Mouse (Mus musculus) heart, adult 10 weeks (tissue): ENCODE results near the gene Myt1. TPM values are rescaled to one million over a fixed set of nuclear protein-coding genes. Genes with fewer than 3 reads are reported as not detected.

Source experiments
- polyA plus RNA-seq: library from polyadenylated mRNA; stranded (reverse); fragments of 350-450 nt; fragmentation: Illumina TruSeq; extraction: RNeasy Lipid Tissue Mini Kit (QIAGEN cat#74804); gene quantifications from one replicate; pipeline ENCODE4 v1.2.3, GENCODE M21; 2014; ENCODE audit warnings: low read depth, low replicate concordance

Myt1 gene
- not detected for polyA plus RNA-seq

DNA sequence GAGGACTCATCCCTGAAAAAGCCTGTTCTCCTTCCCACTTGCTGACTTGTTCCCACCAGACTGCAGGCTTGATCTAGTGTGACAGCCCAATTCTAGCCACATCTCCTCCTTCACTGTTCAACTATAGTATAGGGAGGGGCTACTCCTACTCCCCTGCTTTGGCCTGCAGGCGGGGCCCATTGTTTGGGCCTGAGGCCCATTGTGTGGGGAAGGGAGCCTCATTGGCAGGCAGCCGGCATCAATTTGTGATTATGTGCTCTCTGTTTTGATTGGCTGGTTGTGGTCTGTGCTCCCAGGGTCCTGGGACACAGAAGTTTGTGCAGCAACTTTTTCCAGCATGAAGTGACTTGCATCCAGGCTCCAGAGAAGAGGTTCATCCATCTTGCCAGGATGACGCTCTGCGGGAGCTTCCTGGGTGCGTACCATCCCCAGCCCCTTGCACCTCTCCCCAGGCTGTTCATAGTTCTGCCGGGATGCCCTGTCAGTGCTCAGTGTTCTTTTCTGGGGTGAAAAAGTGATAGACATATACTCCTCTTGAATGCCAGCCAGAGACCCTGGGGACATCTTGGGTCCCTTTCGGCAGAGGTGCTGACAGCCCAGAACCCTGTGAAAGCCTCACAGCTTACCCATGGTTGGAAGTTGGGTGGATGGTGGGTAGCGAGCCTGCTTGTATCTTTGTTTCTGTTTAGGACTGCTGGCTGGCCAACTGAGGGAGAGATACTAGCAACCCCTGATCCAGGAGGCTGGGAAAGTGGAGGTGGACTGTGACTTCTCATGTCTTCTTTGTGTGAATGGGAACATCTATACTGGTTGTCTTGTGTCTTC is at the start of gene Myt1:
Gene Myt1 (plus strand): TSS at position 327 of the 825 bp plus-strand sequence.

DNA sequence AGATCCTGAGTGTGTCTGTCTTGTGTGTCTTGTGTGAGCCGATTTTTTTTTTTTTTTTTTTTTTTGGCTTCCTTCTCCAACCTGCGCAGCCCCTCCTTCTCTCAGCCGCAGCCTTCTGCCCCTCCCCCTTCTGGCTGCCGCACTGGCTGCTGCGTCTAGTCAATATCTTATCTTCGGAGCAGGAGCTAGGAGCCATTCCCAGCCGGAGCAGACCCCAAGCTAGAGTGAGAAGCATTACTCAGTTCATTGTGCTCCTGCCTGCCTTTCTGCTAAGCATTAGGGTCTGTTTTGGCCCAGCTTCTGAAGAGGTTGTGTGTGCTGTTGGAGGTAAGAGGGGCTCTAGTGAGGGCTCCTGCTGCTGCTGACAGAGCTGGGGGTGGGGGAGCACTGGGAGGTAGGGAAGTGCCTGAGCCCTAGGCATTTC is 48.2 kb upstream of the Myt1 start, which contains the start of gene Oprl1:
Gene Oprl1 (plus strand): TSS at position 114 of the 424 bp plus-strand sequence.

DNA sequence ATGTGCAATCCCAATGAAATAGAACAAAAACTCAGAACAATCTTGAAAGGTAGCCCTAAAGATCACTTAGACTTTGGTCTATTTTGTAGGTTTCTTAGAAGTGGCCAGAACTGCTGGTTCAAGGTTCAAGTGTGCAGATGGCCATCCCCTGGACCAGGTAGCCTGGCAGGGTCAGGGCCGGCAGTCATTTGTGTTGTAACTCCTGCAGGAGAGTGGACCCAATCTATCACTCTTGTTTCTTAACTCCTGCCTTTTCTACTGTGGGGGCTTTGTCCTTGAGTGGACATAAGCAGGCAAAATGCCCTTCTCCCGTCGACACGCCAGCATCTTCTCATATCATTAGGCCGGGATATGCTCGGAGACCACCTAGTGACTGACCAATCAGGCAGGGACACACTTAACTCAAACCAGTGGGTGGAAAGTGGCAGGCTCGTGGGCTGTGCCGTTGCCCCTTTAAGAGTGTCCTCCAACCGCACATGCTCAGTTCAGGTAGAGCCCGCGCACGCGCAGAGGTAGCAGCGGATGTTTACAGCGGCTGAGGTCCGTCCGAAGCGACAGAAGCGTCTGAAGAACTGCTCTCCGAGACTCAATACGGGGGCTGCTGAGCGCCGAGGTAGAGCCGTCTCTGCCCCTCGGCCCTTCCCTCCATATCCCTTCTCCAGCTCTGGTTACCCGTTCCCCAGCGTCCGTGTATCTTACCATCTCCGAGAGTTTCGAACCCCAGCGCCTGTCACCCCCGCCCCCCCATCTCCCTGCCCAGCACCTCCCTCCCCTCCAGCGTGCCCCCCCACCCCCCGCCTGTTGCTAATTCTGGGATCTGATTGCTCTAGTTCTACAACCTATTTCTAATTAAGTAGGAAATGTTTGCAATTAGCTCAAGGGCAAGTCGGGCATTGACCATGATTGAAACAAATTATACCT is 74.5 kb downstream of the Myt1 start, which contains the start of gene Pcmtd2:
Gene Pcmtd2 (plus strand): TSS at position 483 of the 921 bp plus-strand sequence.

GRCm38 (mm10) chr2:181863791-181864535 is 100.8 kb downstream of the Myt1 start, which contains the start of gene Polr3k:
Gene Polr3k (plus strand): TSS chr2:181864337.

Other genes with a start within 250 kb of the Myt1 start
- gene Dnajc5, start 242.8 kb upstream of the Myt1 start, polyA plus RNA-seq, result 41.6 TPM
- gene Uckl1, start 178.4 kb upstream of the Myt1 start, polyA plus RNA-seq, result 56.3 TPM
- gene Prpf6, start 171.5 kb upstream of the Myt1 start, polyA plus RNA-seq, result 35.9 TPM
- gene Zfp512b, start 170.5 kb upstream of the Myt1 start, polyA plus RNA-seq, result 17.6 TPM
- gene Samd10, start 164.1 kb upstream of the Myt1 start, polyA plus RNA-seq, result 3.9 TPM
- gene Gm29797, start 106.3 kb upstream of the Myt1 start, polyA plus RNA-seq, result not detected
- gene Sox18, start 91.7 kb upstream of the Myt1 start, polyA plus RNA-seq, result 45.6 TPM
- gene Tcea2, start 83.0 kb upstream of the Myt1 start, polyA plus RNA-seq, result 10.2 TPM
- gene Rgs19, start 69.4 kb upstream of the Myt1 start, polyA plus RNA-seq, result 11.6 TPM
- gene Lkaaear1, start 64.9 kb upstream of the Myt1 start, polyA plus RNA-seq, result not detected
- not detected for gene Oprl1, start 48.3 kb upstream of the Myt1 start, polyA plus RNA-seq
- gene Pcmtd2, start 74.5 kb downstream of the Myt1 start, polyA plus RNA-seq, result 50.8 TPM
- 10.7 TPM for gene Polr3k, start 101.0 kb downstream of the Myt1 start, polyA plus RNA-seq
- not detected for gene Gm14496, start 227.8 kb downstream of the Myt1 start, polyA plus RNA-seq